Mouse (Mus musculus) left cerebral cortex, postnatal 10 days (tissue): Measurements from ENCODE around the gene Swi5. TPM values are rescaled to one million over a fixed set of nuclear protein-coding genes. Genes with fewer than 3 reads are reported as not detected.
A peak's percentile ranks its signal among the peaks of the same experiment; 100 is the strongest.

Experiments used
- DNase-seq, 2 experiments: peaks; one replicate each; pipeline ENCODE4 v3.0.0; 2021 to 2022; ENCODE audit warnings: low spot score in 2 of 2, mixed read lengths in 1 of 2; ENCODE audit errors: extremely low spot score in 1 of 2
- intact Hi-C: fragments of 180-260 bp; cut with DNase I; formaldehyde crosslinking; loops from one replicate; pipeline ENCODE4 v1.15.1; 2025
- total RNA-seq, 2 experiments: library from RNA; stranded (reverse); gene quantifications; 2 replicates each; pipeline ENCODE4 v1.2.3; 2021

Swi5 gene
- total RNA-seq, 2 experiments from 2014 or later = 233 to 242 TPM

DNA sequence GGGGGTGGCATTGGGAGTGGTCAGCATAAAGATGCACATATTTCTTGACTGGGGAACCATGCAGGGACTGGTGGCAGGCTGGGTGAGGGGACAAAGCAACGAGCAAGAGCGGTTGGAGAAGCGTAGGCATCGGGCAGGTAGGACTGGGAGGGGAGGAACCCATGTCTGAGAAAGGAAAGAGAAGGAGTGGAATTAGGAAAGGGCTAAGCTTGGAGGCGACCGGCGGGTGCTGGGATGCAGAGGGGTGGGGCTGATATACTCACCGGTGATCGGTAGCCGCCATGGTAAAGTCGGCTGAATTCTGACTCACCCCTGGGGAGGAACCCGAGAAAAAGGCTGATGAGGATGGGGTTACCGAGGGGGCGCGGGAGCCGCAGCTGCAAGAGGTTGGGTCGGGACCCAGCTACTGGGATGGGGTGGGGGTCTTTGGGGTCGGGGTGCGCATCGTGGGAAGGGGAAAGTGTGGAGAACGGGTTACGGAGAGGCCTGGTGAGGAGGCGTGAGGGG lies 488 bp downstream of the Swi5 start, which contains the start of gene Golga2:
Gene Golga2, plus strand, starts transcription at position 51 of the 507 bp plus-strand sequence.
- DNase-seq = no peak
- intact Hi-C loops = no loop called here

DNA sequence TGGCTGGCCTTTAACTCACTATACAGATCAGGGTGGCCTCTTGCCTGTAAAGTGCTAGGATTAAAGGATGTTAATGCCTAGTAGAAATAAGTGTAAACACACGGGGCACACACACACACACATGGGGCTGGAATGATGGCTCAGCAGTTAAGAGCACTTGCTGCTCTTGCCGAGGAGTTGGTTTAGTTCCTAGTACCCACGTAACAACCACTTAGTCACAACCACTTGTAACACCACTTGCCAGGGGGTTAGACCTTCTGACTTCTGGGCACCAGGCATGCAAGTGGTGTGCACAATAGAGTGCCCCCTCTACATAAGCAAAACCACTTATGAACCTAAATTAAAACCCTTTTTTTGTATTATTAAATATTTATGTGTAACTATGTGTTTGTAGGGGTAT lies 3.9 kb downstream of the Swi5 start:
- intact Hi-C loops = no loop called here
- DNase-seq = no peak

DNA sequence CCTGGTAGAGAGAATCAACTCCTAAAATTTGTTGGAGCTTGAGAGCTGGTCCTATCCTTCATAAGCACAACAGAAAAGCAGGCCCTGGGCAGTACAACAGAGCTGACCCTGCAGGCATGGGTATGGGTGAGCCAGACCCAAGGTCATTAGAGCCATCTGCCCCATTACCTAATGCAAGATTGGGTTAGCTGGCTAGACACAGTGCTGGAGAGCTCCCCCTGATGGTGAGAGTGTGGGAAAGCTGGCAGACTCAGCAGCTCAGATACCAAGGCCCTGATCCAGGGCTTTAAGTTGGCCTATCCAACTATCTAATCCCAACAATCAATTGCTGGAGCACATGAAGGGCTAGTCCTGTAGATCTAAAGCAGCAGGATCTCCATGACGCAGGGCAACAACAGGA lies 5.1 kb downstream of the Swi5 start:
- intact Hi-C loops = no loop called here
- DNase-seq = peak in 1 of 2 experiments; percentile 39

DNA sequence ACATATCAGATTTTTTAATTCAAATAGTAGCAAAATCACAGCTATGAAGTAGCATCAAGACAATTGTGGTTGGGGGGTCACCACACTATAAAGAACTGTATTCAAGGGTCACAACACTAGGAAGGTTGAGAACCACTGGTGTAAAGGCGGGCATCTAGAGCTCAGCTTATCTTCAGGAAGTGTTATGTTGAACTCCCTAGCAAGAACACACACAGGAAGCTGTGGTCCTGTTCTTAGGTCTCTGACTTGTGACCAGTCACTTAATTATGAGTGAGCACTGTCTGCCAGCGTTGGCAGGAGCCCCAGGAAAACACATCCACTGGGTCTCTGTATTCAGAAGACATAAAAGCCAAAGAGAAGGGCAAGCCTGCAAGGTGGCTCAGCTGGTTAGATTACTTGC lies 5.6 kb downstream of the Swi5 start:
- intact Hi-C loops = no loop called here
- no peak for DNase-seq

DNA sequence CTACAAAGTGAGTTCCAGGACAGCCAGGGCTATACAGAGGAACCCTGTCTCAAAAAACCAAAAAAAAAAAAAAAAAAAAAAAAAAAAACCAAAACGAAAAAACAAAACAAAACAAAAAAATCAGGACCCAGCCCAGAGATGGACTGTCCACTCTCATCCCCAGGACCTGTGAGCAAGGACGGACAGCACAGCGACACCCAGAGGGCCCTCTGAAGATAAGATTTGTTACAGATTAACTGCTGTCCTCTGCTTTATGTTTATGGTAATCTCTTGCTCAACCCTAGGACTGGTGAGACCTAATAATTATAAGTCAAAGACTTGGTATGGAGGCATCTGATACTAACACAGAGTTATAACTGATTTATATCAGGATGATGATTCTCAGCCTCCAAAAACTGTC lies 12.1 kb downstream of the Swi5 start:
- no peak for DNase-seq
- intact Hi-C loops = no loop called here

DNA sequence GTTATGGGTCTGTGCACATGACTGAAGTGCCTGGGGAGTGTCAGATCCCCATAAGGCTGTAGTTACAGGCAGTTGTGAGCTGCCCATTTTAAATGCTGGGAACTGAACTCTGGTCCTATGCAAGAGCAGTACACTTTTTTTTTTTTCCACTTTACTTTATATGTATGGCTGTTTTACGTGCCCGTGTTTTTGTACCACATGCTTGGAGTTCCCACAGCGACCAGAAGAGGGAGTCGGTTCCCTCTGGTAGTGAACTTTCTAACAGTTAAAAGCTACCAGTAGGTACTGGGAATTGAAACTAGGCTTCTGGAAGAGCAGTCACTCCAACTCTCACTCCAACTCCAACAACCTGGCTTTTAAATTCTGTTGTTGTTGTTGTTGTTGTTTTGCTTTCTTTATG lies 27.2 kb downstream of the Swi5 start:
- intact Hi-C loops = no loop called here
- peak in 1 of 2 experiments; percentile 50 for DNase-seq

DNA sequence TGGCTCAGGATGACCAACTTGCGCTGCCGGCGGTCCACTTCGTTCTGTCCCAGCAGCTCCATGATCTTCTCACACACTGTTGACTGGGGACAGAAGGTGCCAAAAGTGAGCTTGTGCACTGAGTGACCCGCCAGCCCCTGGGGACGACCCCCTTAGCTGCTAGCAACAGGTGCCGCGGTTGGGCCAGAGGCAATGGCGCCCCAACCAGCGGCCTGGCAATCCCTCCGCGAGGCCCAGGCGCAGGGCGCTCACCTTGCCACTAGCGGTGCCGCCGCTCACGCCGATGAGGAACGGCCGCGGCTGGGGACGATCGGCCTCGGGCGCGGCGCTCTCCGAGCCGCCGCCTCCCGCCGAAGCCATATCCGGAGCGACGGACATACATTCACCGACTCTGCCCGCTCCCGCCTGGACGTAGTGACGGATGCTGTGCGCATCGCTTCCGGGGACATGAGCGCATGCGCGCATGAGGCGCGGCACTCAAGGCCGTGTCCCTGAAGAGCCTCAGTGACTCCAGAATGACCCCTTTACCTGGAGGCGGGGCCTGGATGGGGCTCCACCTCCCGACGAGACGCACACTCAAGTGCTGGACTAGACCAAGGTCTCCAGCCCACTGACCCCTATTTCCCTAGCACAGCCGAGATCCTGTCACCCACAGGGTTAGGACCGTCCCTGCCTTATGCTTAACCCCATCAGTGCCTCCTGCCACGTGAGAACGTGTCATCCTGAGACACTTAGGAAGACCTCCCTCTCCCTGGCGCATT lies 28.0 kb downstream of the Swi5 start, which contains the start of gene Uck1:
Gene Uck1, minus strand, starts transcription at position 503 of the 761 bp plus-strand sequence.
- DNase-seq = peak; percentile 82 to 92
- intact Hi-C loops = no loop called here

DNA sequence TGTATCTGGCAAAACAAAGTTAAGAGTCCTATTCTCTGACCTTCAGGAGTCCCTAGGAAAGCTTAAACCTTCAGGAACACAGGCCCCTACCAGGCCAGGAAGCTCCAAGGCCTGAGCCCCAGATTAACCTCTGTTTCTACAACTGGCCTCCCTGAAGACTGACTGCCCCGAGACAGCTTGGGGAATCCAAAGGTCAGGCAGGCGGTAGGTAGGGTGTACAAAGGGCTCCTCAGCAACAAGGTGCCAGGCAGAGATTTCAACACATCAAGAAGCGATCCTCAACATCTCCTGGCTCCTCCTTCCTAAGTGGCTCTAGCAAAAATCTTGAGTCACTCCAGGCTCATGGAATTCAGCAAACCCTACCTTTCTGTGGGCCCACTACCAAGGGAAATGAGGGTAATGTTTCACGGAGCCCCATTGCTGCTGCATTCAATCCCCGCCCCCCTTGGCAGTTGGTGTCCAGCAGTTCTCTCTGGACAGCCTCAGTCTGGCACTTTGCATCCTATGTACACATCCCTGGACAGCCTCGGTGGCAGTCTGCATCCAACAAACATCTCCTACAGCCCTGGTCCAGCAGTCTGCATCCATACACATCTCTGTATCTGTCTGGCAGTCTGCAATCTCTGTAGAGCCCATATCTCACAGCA lies 28.9 kb downstream of the Swi5 start:
- intact Hi-C loops = no loop called here
- peak in 1 of 2 experiments; percentile 37 for DNase-seq

DNA sequence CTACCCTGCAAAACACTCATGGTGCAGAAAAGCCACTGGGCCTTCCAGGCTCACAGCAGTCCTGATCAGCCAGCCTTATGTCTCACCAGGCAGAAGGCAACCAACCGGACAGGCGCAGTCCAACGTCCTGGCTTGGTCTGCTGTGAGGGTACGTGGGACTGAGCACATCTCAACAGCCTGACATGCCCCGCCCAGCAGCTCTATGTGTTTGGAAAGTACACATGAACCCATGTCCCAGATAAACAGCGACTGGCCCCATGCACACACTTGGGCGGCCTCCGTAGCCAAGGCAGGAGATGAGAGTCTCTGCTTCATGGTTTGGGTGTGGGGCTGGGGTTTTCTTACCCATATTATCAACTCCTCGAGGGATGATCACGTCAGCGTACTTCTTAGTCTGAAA lies 31.6 kb downstream of the Swi5 start:
- DNase-seq = no peak
- intact Hi-C loops = no loop called here

DNA sequence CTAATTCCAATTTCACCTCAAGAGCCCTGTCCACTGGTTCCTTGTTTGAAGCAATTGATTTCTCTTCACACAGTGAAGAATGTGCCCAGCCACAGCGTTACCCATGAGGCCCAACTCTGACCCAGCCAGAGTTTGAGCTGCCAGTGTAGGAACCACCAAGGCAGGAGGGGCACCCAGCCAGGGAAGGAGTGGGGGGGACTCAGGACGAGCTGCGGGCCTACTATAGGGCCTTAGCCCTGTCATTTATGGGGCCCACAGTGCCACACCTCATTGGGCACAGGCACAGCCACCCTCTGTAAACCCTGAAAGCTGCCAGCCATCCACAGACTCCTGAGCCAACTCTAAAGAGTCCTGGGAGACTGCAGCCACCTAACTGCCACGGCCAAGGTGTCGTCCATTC lies 33.3 kb downstream of the Swi5 start:
- DNase-seq = no peak
- intact Hi-C loops = no loop called here

DNA sequence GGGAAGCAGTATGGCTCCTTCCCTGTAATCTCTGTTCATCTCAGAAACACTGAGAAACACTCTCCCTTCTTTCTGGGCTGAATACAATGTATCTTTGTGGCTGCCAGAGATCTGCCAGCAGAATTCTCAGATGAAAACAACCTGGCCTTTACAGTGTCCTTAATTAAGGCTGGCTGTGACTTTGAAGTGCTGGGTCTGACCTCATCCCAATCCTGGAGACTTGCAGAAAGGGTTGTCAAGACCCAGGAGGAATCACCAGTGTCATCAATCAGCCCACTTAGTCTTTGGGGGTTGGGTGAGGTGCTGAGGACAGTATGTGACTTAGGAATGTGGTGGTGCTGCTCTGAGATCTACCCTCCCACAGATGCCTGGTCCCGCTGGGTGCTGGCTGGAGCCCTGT lies 34.5 kb downstream of the Swi5 start:
- intact Hi-C loops = no loop called here
- DNase-seq = no peak

DNA sequence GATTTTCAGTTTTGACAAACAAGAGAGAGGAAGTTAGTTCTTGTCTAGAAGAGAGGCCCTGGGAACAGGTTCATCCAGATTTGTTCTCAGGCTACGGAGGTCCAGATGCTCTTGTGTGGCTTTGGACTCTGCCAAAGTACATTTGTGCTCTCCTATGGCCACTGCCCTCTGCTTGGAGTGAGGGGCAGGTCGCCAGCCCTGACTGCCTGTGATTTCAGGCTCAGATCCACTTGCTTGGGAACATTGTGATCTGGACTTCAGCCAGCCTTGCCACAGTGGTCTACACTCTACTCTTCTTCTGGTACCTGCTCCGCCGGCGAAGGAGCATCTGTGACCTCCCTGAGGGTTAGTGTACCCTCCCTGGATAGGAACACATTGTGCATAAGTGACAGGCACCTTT lies 35.2 kb downstream of the Swi5 start:
- DNase-seq = no peak
- intact Hi-C loops = no loop called here

DNA sequence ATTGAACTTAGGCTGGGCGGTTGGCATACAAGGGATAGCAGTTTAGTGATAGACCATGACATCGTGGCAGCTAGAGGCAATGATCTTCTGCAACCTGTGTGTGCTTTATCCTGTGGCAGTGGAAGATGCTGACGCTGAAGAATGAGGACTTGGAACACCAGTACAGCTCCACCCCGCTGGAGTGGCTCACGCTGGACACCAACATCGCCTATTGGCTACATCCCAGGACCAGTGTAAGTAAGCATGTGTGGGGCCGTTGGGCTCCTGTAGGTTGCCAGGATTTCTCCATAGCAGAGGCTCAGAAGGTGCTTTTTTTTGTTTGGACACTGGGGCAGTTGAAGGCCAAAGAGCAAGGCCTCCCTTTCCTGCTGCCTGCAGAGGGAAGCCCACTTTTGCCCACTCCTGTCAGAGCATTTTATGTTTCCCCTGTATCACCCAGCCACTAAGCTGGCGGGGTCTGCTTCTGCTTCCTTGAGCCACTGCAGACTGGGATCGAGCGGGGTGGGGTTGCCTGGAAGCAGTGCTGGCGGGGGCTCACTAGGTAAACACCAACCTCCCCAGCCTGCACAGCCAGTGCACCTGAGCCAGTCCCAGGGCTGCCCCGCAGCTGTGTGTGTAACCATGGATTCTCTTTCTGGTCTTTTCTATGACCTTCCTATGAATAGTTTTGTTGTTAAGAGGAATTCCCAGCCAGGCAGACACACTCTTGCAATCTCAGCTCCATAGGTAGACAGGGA lies 35.9 kb downstream of the Swi5 start:
- DNase-seq = no peak
- intact Hi-C loops = no loop called here

DNA sequence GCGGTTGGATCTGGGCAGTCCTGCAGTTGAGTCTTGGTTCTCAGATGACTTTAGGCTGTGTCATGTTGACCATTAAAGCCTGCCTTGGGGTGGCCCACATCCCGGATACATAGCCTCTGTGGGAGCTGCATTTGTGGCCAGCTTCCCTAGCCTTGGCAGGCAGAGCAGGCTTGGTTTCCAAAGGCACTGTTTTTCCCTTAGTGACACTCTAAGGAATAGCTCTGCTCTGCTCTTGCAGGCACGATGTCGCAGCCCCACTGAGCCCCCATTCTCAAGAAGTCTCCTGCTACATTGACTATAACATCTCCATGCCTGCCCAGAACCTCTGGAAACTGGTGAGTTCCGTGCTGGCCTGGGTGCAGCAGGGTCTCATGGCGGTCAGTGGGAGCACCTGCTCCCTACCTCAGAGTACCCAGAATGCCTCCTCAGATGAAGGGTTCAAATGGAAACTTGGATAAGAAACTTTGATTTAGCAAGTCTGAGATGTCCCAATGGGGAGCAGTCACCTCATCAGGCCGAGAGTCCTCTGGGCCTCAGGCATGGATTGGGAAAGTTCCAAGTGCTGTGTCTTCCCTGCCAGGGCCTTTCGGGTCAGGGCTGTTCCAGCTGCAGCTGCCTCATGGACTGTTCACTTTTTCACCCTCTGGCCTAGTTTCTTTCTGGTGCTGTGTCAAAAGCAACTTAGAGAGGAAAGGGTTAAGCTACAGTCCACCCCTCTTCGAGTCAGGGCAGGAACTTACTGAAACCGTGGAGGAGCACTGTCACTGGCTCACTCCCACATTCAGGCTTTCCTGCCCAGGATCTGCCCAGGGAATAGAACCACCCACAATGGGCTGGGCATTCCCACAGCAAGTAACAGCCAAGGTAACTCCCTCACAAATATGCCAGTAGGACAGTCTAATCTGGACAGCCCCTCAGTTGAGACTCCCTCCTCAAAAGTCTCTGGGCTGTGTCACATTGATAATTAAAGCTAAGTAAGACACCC lies 39.2 kb downstream of the Swi5 start:
- intact Hi-C loops = no loop called here
- DNase-seq = no peak

DNA sequence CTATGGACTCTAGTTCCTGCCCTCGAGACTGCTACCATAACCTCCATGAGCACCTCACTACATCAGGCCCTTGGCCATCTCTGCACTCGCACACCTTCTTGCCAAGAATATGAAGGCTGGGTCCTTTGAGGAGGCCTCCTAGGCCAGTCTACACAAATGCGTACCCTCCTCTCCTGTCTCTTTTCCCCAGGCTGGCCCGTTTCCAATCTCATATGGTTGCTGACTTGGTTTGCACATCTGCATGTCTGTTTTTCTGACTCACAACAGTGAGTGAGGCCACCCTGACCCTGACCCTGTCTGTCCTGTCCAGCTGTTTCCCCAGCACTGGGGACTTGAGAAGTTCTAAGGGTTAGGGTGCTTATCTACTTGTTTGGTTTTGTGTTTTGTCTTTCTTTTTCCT lies 41.1 kb downstream of the Swi5 start:
- DNase-seq = no peak
- intact Hi-C loops = no loop called here

DNA sequence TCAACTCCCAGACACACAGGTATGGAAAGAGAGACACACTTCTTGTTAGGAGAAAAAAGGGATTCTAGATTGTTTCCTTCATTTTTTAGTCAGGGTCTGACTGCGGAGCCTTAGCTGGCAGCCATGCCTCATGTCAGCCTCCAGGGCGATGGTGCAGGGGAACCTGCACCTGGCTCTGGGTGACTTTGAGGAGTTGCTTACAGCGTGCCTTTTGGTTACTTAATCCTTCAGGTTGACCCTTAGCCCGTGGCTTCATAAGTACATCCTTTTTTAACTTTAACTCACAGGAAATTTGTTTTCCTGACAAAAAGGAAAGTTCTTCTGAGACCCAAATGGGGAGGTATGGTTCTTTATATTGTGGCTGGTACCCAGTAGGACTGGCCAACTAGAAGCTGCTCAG lies 44.9 kb downstream of the Swi5 start:
- intact Hi-C loops = no loop called here

DNA sequence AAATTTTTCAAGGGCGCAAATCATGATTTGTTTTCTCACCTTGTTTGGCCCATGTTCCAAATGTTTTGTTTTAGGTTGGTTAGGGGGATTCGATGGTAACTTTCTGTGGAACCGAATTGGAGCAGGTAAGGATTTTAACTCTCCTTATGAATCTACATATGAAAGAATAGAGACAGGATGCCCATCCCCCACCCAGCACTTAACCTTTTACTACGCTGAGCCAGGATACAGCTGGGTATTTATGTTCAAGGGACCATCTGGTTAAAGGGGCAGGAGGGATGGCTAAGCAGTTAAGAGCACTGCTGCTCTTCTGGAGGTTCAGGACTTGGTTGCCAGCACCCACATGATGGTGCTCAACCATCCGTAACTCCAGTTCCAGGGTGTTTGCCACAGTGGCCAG lies 47.3 kb downstream of the Swi5 start:
- intact Hi-C loops = no loop called here
- DNase-seq = no peak

More for the DNA sequence above, 44.9 kb downstream of the Swi5 start:
- no peak for DNase-seq

DNA sequence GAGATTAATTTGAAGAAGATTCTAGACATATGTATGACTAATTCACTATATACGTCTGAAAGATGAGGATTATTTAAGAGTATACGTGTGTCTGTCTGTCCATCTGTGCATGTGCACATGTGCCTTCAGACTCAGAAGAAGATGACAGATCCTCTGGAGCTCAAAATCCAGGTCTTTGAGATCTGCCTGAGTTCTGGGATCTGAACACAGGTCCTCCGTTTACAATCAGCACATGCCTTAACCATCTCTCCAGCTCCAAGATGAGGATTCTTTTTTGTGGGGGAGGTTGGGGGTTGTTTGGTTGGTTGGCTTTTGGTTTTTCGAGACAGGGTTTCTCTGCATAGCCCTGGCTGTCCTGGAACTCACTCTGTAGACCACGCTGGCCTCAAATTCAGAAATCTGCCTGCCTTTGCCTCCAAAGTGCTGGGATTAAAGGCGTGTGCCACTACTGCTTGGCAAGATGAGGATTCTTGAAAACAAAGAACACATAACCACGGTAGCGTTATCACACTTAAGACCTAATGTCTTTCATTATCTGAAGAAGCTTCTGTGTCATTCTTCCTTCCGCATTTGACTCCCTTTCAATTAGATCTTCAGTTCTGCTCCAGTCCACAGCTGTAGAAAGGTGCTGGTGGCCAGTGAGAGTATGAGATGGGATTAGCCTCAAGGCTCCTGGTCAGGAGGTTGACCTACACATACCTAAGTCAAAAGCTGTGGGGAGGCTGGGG lies 49.0 kb downstream of the Swi5 start:
- intact Hi-C loops = no loop called here
- no peak for DNase-seq
